Mouse (Mus musculus): Measurements from ENCODE around the gene Jsrp1.
A peak's percentile ranks its signal among the peaks of the same experiment; 100 is the strongest.
"Not testable (repeated sequence)": the region's sequence is repeated elsewhere in the genome, so short reads cannot be mapped to it uniquely, and the experiment has no call there.

Gene Jsrp1

DNA sequence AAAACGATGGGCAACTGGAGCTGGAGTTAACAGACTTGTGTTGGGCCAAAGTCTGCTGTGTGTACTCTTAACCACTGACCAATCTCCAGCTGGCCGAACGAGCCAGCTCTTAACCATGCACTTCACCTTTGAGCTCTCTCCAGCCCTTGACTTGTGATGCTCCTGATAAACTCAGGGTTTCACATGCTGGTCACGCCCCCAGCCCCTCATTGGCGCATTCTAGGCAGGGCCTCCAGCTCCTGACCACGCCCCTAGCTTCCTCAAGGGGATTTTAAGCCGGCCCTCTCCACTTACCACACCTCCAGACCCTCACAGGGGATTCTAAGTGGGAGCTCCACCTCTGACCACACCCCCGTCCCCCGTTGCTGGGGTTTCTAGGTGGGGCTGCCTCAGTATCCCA is 17.8 kb upstream of the Jsrp1 start:
- peak; percentile 94 for DNase-seq

DNA sequence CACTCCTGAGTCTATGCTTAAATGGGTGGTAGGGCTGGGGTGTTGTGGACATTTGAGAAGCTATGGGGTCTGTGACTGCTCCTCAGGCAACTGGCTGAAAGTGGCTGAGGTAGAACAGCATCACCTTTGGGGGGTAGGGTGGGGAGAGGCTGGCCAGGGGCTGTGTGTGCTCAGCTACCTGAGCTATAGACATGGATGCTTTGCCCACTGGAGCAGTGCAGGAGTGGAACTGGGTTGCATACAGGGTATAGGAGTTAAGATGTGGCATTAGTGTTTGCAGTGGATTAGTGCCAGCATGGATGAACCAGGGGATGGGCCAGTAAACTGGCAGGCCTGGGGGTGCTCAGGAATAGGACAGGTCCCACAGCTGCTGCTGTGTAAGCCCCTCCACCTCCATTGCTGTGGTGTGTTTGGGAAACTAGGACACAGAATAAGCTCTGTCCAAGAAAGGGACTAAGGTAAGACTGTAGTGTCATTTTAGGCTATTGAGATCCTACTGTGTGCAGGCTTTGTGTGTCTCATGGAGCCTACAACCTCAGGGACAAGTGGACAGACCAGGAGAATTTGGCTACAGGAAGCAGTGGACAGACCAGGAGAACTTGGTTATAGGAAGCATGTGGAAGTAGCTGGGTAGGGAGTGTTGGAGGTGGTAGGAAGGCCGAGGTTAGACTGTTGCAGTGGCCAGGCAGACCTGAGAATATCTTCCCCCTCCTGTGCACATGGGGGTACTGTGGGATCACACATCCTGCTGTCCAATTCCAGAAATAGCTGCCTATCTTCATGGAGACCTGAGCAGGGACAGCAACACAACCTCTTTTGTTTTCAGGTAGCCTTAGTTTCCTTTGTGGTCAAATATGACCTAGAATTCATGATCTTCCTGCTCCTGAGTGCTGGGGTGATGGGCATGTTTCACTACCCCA is 16.3 kb upstream of the Jsrp1 start:
- DNase-seq: peak; percentile 92

- peak; percentile 91 for DNase-seq
Measured at GRCm38 (mm10) chr10:80828587-80828986, 15.3 kb upstream of the Jsrp1 start.

DNA sequence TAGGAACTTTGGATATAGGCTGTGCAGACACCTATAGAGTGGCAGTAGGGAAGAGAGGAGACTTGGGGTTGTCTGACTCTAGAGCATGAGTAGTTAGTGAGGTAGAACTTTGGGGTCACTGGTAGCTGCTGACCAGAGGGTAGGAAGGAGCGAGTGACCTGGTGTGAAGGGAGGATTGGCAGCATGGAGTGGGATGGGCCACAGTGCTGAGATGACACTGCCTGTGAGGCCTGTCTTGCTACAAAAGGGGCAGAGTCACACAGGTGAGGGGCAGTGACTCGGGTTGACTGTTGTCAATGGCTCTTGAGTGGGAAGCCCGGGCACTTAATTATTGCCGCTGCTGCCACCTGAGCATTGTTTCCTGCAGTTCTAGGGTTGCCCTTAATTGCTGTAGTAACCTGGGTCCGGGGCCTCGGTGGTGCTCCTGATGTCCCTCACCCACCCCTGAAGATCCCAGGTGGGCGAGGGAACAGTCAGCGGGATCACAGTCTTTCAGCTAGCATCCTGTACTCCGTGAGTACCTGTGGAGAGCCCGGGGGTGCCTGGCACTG is 14.6 kb upstream of the Jsrp1 start:
- peak; percentile 94 for DNase-seq

DNA sequence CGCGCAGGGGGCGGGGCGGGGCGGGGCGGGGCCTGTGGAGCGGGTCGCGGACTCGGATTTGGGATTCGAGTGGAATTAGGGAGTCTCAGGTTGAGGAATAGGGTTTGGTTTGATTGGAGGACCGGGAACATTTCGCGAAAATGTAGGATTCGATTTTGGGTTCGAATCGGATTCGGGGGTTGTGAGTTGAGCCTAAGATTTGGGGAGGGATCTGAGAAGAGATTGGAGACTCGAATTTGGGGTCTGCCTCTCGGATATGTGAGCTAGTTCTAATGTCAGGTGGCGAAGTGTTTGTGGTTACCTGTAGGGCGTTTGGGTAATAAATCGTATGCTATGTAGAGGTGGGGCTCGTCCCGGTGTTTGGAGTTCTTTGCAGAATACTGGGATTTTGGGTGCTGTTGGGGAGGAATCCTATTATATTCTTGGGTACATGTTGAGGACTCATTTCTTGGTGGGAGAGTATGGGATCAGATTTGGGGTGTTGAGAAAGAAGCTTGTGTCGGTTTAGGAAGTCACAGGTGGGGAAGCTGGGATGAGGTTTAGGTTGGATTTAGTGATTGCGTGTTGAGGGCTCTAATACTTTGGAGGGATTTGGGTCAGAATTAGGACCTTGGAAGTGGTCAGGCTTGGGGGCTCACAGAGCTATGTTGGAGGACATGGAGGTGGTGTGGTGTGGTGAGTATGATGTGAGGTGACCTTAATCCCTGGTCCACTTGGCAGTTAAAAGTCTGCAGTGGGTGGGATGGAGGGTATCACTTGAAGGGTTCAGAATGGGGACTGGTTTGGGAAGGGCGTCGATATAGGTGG is 14.0 kb upstream of the Jsrp1 start:
- DNase-seq: peak; percentile 93

DNA sequence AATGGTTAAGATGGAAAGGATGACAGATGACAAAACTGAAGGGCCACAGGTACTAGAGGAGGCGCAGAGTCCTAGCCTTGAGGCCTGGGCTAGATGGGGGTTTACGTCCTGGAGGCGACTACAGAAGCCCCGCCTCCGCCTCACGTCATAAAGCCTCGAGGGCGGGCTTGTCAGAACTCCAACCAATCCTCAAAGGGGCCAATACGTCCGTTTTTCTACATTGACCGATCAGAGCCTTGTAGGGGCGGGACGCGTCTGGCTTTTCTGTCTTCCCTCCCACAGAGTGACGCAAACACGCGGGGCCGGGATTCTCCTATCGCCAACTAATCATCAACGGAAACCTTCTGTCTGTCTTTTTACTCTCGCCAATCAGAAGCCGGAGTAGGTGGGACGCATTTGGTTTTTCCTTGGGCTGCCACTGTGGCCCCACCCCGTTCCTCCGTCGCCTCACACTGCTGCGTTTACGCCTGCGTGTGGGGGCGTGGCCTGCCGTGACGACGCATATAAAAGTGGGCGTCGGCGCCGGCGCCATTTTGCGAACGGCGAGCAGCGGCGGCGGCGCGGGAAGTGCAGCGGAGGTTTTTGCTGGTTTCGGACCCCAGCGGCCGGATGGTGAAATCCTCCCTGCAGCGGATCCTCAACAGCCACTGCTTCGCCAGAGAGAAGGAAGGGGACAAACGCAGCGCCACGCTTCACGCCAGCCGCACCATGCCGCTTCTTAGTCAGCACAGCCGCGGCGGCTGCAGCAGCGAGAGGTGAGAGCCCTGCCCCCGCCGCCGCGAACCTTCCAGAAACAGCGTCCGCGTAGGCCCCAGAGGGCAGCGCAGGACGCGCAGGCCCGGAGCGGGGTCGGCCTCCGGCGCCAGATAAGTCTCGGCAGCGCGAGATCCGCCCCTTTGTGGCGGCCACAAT is 13.1 kb upstream of the Jsrp1 start, which contains the start of gene Oaz1:
Gene Oaz1 (plus strand): TSS at position 506 of the 912 bp plus-strand sequence.
- peak; percentile 100 for DNase-seq

DNA sequence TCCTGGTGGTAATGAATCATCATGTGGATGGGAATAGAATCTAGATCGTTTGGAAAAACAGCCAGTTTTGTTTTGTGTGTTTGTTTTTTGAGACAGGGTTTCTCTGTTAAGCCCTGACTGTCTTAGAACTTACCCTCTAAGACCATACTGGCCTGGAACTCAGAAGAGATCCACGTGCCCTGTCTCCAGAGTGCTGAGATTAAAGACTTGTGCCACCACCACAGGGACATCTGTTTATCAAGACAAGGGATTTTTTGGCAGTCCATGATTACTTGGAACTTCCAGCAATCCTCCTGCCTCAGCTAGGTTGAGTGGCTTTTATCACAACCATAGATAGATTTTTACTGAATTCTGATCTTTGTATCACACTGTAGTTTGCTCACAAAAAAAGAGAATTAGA is 11.5 kb upstream of the Jsrp1 start:
- DNase-seq: no peak

GRCm38 (mm10) chr10:80823847-80824643 is 10.7 kb upstream of the Jsrp1 start:
- DNase-seq: no peak

DNA sequence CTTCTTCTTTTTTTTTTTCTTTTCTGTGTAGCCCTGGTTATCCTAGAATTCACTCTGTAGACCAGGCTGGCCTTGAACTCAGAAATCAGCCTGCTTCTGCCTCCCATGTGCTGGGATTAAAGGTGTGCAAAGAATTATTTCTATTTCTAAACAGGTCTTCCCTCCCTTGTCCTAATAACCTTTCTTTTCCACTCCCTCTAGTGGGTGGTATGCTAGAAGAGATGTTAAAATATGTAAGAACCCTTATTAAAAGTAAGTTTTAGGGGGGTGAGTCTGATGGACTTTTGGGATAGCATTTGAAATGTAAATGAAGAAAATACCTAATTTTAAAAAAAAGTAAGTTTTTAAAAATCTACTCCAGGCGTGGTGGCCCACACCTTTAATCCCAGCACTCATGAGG is 10.0 kb upstream of the Jsrp1 start:
- DNase-seq: no peak

- DNase-seq: no peak
Measured at GRCm38 (mm10) chr10:80822528-80822927, 9.2 kb upstream of the Jsrp1 start.

- no peak for DNase-seq
Measured at GRCm38 (mm10) chr10:80821991-80822390, 8.7 kb upstream of the Jsrp1 start.

DNA sequence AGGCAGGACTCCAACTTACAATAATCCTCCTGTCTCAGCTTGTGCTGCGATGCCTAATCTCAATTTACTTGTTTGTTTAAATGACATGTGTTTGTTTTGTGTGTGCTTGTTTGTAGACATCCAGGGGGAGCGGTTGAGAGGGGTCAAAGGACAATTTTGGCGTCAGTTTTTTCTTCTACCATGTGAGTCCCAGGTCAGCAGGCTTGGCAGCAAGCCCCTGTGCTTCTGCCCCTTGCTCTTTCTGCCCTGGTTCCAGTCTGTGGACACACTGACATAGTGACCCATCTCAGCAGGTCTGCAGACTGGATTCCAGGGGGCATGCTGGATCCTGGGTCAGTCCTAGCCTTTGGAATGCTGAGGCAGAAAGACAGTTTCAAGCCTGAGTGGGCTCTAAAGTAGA is 6.1 kb upstream of the Jsrp1 start:
- DNase-seq: no peak

DNA sequence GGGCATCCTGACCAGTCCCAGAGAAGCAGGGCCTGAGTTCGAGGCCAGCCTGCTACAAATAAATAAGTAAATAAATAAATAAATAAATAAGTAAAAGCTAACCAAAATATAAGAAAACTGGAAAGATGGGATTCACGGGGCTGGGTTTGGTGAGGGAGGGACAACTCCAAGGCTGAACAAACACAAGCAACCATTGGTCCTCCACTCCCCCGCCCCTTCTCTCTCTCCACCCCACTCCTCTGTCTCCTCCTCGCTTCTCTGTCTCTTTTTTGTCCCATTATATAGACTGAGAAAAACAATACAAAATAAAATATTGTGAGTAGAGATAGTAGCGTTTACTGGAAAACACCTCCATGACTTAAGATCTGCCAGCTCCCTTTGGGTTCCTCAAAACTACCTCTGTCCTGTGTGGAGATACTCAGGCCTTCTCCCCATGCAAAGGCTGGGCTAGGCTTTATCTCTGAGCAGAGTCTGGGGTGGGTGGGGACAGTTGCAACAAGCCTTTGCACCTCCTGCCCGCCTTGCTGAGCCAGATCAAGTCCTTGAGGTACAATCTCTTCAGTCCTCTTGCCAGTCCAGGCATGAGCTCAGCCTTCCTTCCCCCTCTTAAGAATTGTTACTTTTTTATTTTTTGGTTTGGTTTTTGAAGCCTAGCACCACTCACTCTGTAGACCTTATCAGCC is 5.4 kb upstream of the Jsrp1 start:
- DNase-seq: no peak

- not testable (repeated sequence) for DNase-seq
Measured at GRCm38 (mm10) chr10:80817955-80818354, 4.7 kb upstream of the Jsrp1 start.

GRCm38 (mm10) chr10:80817164-80817563 is 3.9 kb upstream of the Jsrp1 start:
- no peak for DNase-seq

- DNase-seq: not testable (repeated sequence)
Measured at GRCm38 (mm10) chr10:80816303-80816702, 3.0 kb upstream of the Jsrp1 start.

DNA sequence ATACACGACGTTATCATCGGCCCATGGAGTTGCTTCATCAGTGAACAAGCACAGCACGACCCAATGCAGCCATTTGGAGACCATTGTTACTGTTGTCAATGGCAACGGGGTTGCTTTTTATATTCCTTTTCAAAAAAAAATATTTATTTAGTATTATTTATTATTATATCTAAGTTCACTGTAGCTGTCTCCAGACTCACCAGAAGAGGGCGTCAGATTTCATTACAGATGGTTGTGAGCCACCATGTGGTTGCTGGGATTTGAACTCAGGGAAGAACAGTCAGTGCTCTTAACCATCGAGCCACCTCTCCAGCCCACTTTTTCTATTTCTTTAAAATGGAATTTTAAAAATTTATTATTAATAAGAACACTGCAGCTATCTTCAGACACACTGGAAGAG is 1.5 kb upstream of the Jsrp1 start:
- no peak for DNase-seq

DNA sequence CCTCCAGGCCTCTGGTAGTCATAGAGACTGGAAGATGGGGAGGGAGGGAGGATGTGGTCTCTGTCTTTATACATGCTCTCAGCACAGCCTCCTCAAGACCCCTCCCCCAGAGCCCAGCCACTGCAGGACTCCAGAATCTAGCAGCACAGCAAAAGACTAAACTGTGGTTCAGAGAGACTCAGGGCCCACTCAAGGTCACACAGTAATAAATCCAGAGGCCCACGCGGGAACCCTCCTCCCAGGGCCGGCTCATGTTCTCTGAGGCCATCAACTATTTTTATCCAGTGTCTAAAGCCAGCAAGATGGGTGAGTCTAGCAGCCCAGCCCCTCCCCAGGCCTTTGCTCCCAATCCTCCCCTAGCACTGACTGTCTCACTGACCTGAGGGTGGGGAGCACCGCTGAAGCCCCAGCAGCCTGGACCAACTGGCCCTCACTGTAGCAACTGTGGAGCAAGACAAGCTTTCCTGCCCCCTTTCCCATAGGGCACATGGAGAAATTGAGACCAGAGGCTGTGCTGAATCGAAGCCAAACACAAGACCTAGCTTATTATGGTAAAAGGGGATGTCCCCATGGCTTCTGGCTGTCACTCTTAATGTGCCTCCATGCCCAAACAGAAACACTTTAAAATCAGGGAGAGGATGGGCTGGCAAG is 782 bp downstream of the Jsrp1 start:
- DNase-seq: no peak

DNA sequence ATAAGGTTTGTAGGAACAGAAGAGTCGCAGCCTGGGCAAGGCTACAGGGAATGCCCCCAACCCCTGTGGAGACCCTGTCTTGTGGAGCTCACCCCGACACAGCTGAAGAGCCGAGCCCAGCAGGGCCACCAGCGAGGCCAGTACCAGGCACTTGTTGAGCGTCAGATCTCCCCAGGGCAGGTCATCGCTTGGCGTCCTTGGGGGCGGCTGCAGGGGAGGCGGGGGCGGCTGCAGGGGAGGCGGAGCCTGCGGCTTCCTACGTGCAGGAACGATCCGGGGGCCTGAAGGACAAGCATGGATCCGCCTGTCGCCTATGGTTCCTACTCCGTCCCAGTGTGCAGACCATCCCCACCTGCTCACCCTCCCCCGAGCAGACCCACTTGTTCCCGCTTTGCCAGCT is 3.2 kb downstream of the Jsrp1 start:
- DNase-seq: no peak

- DNase-seq: no peak
Measured at GRCm38 (mm10) chr10:80808985-80809632, 4.2 kb downstream of the Jsrp1 start.
